Mouse (Mus musculus) limb, embryonic 14.5 days (tissue): ENCODE data around the gene Slc30a5. TPM values are rescaled to one million over a fixed set of nuclear protein-coding genes. Genes with fewer than 3 reads are reported as not detected.
"Not testable (repeated sequence)": the region's sequence is repeated elsewhere in the genome, so short reads cannot be mapped to it uniquely, and the experiment has no call there.

Source experiments
- ATAC-seq: fragments of 200-750 bp; cut with Nextera tagmentation; 2 replicates; pipeline ENCODE4 v1.8.0; 2017; ENCODE audit warnings: low read depth, moderate number of reproducible peaks, moderate TSS enrichment; ENCODE audit not compliant: low FRiP score
- DNase-seq: peaks from one replicate; pipeline ENCODE4 v3.0.0-alpha.2; 2015; ENCODE audit warnings: low spot score
- H3K27ac ChIP-seq: fragments of 300-500 bp; sonication (generic); replicated peaks from 2 replicates; pipeline ENCODE4 v1.5.1; 2014; ENCODE audit warnings: low read depth, mild to moderate bottlenecking, low read length, moderate library complexity, mixed read lengths
- H3K27me3 ChIP-seq: fragments of 300-500 bp; sonication (generic); 2 replicates; pipeline ENCODE4 v1.6.1; 2014; ENCODE audit warnings: low read length, mixed read lengths; ENCODE audit not compliant: control insufficient read depth, insufficient read depth
- H3K36me3 ChIP-seq: fragments of 300-500 bp; sonication (generic); 2 replicates; pipeline ENCODE4 v1.6.1; 2014; ENCODE audit warnings: mild to moderate bottlenecking, low read length, moderate library complexity, mixed read lengths; ENCODE audit not compliant: control insufficient read depth, insufficient read depth
- H3K4me1 ChIP-seq: fragments of 300-500 bp; sonication (generic); 2 replicates; pipeline ENCODE4 v1.6.1; 2014; ENCODE audit warnings: antibody characterized with exemption, low read length, mixed read lengths; ENCODE audit not compliant: control insufficient read depth, insufficient read depth
- H3K4me2 ChIP-seq: fragments of 300-500 bp; sonication (generic); replicated peaks from 2 replicates; pipeline ENCODE4 v1.6.1; 2014; ENCODE audit warnings: low read depth, mild to moderate bottlenecking, low read length, moderate library complexity; ENCODE audit not compliant: severe bottlenecking
- H3K4me3 ChIP-seq: fragments of 300-500 bp; sonication (generic); replicated peaks from 2 replicates; pipeline ENCODE4 v1.5.1; 2014; ENCODE audit warnings: low read length
- H3K9ac ChIP-seq: fragments of 300-500 bp; sonication (generic); 2 replicates; pipeline ENCODE4 v1.6.1; 2014; ENCODE audit warnings: mild to moderate bottlenecking, low read depth, low read length, moderate library complexity; ENCODE audit not compliant: severe bottlenecking
- H3K9me3 ChIP-seq: fragments of 300-500 bp; sonication (generic); 2 replicates; pipeline ENCODE4 v1.6.1; 2016; ENCODE audit warnings: low read length; ENCODE audit not compliant: control insufficient read depth
- POLR2A ChIP-seq: fragments of 200-500 bp; IDR thresholded peaks from 2 replicates; pipeline ENCODE4 v1.8.0; 2012; ENCODE audit warnings: inconsistent platforms, mild to moderate bottlenecking, moderate library complexity, borderline replicate concordance; ENCODE audit not compliant: insufficient read depth, insufficient read length; ENCODE audit errors: extremely low read depth
- WGBS: fragments of 180-500 bp; shearing (Covaris S2); extraction: QIAGEN DNeasy Blood & Tissue Kit; methylation state at CpG from one replicate; pipeline ENCODE4 v1.1.7; 2014; 5-methylcytosine and 5-hydroxymethylcytosine counted together
- polyA plus RNA-seq, 2 experiments: library from polyadenylated mRNA; depleted of rRNA in 1 of 2; stranded (reverse) in 1 of 2; unstranded in 1 of 2; fragments of >200 nt; fragmentation: Nextera tagmentation in 1 of 2; extraction: Ambion mirVana in 1 of 2; gene quantifications; 2 replicates each; pipeline versions ENCODE4 v1.2.1 to v1.2.3; 2012 to 2014

Slc30a5 gene
- polyA plus RNA-seq, 2 experiments, result 69.2 to 70.9 TPM

GRCm38 (mm10) chr13:100869813-100870212 is 36.6 kb upstream of the Slc30a5 start:
- no peaks in the 10 kb centered on the region for H3K36me3 ChIP-seq
- H3K27me3 ChIP-seq, result no peaks in the 10 kb centered on the region
- no peak overlapping the region for H3K4me2 ChIP-seq
- no peaks in the 10 kb centered on the region for H3K9me3 ChIP-seq
- H3K27ac ChIP-seq, result no peak overlapping the region
- H3K9ac ChIP-seq, result no peak overlapping the region
- ATAC-seq (no peak), DNase-seq (no peak)
- 73% methylated on average over 4 of the region's 4 CpGs for WGBS
- H3K4me3 ChIP-seq, result no peak overlapping the region
- no peak for TF ChIP-seq POLR2A
- no peaks in the 10 kb centered on the region for H3K4me1 ChIP-seq

- no peaks in the 10 kb centered on the region for H3K9me3 ChIP-seq
- H3K4me3 ChIP-seq, result no peak overlapping the region
- WGBS, result 72% methylated on average over 6 of the region's 6 CpGs
- no peak overlapping the region for H3K9ac ChIP-seq
- no peak for TF ChIP-seq POLR2A
- ATAC-seq (no peak), DNase-seq (no peak)
- H3K27me3 ChIP-seq, result no peaks in the 10 kb centered on the region
- no peak overlapping the region for H3K4me2 ChIP-seq
- no peaks in the 10 kb centered on the region for H3K4me1 ChIP-seq
- no peak overlapping the region for H3K27ac ChIP-seq
- no peaks in the 10 kb centered on the region for H3K36me3 ChIP-seq
These were observed 33.1 kb upstream of the Slc30a5 start for GRCm38 (mm10) chr13:100866311-100866710.

GRCm38 (mm10) chr13:100865744-100866143 is 32.5 kb upstream of the Slc30a5 start:
- Histone ChIP-seq H3K4me3 (no peak overlapping the region), H3K4me2 (no peak overlapping the region), H3K27me3 (no peaks in the 10 kb centered on the region), H3K36me3 (no peaks in the 10 kb centered on the region), H3K4me1 (no peaks in the 10 kb centered on the region), H3K9me3 (no peaks in the 10 kb centered on the region), H3K9ac (no peak overlapping the region), H3K27ac (no peak overlapping the region)
- no peak for TF ChIP-seq POLR2A
- ATAC-seq (no peak), DNase-seq (no peak)

DNA sequence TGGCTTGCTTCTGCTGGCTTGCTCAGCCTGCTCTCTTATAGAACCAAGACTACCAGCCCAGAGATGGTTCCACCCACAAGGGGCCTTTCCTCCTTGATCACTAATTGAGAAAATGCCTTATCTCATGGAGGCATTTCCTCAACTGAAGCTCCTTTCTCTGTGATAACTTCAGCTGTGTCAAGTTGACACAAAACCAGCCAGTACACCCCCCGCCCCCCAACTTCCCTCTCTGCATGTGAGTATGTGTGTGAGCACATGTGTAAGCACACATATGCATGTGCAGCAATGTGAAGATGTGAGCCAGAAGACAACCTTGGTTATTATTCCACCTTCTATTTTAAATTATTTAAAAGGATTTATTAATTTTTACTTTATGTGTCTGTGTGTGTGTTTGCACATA is 30.7 kb upstream of the Slc30a5 start:
- not testable (repeated sequence) for H3K9me3 ChIP-seq, H3K27me3 ChIP-seq, H3K36me3 ChIP-seq, ATAC-seq, H3K4me1 ChIP-seq, H3K4me3 ChIP-seq, H3K27ac ChIP-seq, H3K4me2 ChIP-seq, DNase-seq, H3K9ac ChIP-seq
- 88% methylated on average over 1 of the region's 1 CpGs for WGBS

- no peak overlapping the region for H3K4me3 ChIP-seq
- H3K4me2 ChIP-seq, result no peak overlapping the region
- WGBS, result 73% methylated on average over 7 of the region's 7 CpGs
- no peaks in the 10 kb centered on the region for H3K36me3 ChIP-seq
- no peaks in the 10 kb centered on the region for H3K9me3 ChIP-seq
- no peak for ATAC-seq
- no peaks in the 10 kb centered on the region for H3K27me3 ChIP-seq
- no peaks in the 10 kb centered on the region for H3K4me1 ChIP-seq
- no peak overlapping the region for H3K9ac ChIP-seq
- no peak overlapping the region for H3K27ac ChIP-seq
- no peak for TF ChIP-seq POLR2A
- DNase-seq, result no peak
These were observed 25.9 kb upstream of the Slc30a5 start for GRCm38 (mm10) chr13:100859117-100859516.

GRCm38 (mm10) chr13:100854174-100854573 is 20.9 kb upstream of the Slc30a5 start:
- Histone ChIP-seq H3K4me3 (no peak overlapping the region), H3K27ac (no peak overlapping the region), H3K4me1 (no peaks in the 10 kb centered on the region), H3K36me3 (no peaks in the 10 kb centered on the region), H3K9ac (no peak overlapping the region), H3K4me2 (no peak overlapping the region), H3K9me3 (no peaks in the 10 kb centered on the region), H3K27me3 (no peaks in the 10 kb centered on the region)
- DNase-seq (peak; percentile 71), ATAC-seq (no peak)
- TF ChIP-seq POLR2A, result no peak
- 58% methylated on average over 4 of the region's 4 CpGs for WGBS
